Mouse (Mus musculus) cortical plate, adult 2 months (tissue): Measurements from ENCODE around the gene Hipk4. TPM values are rescaled to one million over a fixed set of nuclear protein-coding genes. Genes with fewer than 3 reads are reported as not detected.

Experiments
- H3K27ac ChIP-seq: fragments of 200-500 bp; 2 replicates; pipeline ENCODE4 v1.5.1; 2012; ENCODE audit warnings: low read length, control low read depth, inconsistent platforms; ENCODE audit not compliant: insufficient read depth
- H3K4me1 ChIP-seq: fragments of 200-500 bp; 2 replicates; pipeline ENCODE4 v1.6.1; 2011; ENCODE audit warnings: low read length; ENCODE audit not compliant: control insufficient read depth, insufficient read depth
- H3K4me3 ChIP-seq: fragments of 200-500 bp; 2 replicates; pipeline ENCODE4 v1.5.1; 2011; ENCODE audit warnings: mild to moderate bottlenecking, low read length, control low read depth; ENCODE audit not compliant: insufficient read depth
- CTCF ChIP-seq: fragments of 200-500 bp; IDR thresholded peaks from 2 replicates; pipeline ENCODE4 v1.5.1; 2011; ENCODE audit warnings: mild to moderate bottlenecking, control low read depth, low read length; ENCODE audit not compliant: insufficient read depth; ENCODE audit errors: extremely low read depth
- POLR2A ChIP-seq: fragments of 200-500 bp; IDR thresholded peaks from 2 replicates; pipeline ENCODE4 v1.6.1; 2011; ENCODE audit warnings: mild to moderate bottlenecking, low read length, control low read depth; ENCODE audit not compliant: insufficient read depth; ENCODE audit errors: extremely low read depth
- polyA plus RNA-seq: library from polyadenylated mRNA; depleted of rRNA; stranded (reverse); fragments of >200 nt; gene quantifications from 2 replicates; pipeline ENCODE4 v1.2.3, GENCODE M21; 2012; rRNA removed

Gene Hipk4
- polyA plus RNA-seq: 0.21 and 0.25 TPM in 2 replicates

- no peak within 1 kb of the TSS for H3K4me3 ChIP-seq
- no peak for TF ChIP-seq CTCF
- no peak for TF ChIP-seq POLR2A
- 0 out of 2 replicates have a peak, but pooled peaks cover 1% of the 10 kb centered on the region for H3K4me1 ChIP-seq
- no peak within 1 kb of the TSS for H3K27ac ChIP-seq
Observed at GRCm38 (mm10) chr7:27522967-27523366, at the start of gene Hipk4. Gene Hipk4, plus strand, starts transcription at chr7:27523267.

GRCm38 (mm10) chr7:27473835-27474489, 49.1 kb upstream of the Hipk4 start:
- no peaks in the 10 kb centered on the region for H3K4me1 ChIP-seq
- peak overlapping the region; percentile 63 for H3K27ac ChIP-seq
- TF ChIP-seq POLR2A: no peak
- no peak for TF ChIP-seq CTCF
- peak overlapping the region; percentile 60 for H3K4me3 ChIP-seq

- H3K27ac ChIP-seq: no peak overlapping the region
- H3K4me3 ChIP-seq: peak overlapping the region; percentile 60
- 0 out of 2 replicates have a peak, but pooled peaks have one; percentile 4 for TF ChIP-seq POLR2A
- TF ChIP-seq CTCF: peak; percentile 61
- no peaks in the 10 kb centered on the region for H3K4me1 ChIP-seq
Observed at GRCm38 (mm10) chr7:27474490-27474954, 48.5 kb upstream of the Hipk4 start.

GRCm38 (mm10) chr7:27475596-27475995, 47.5 kb upstream of the Hipk4 start:
- Histone ChIP-seq H3K4me3 (no peak overlapping the region), H3K27ac (no peak overlapping the region), H3K4me1 (no peaks in the 10 kb centered on the region)
- no peak for TF ChIP-seq CTCF
- TF ChIP-seq POLR2A: no peak

GRCm38 (mm10) chr7:27476098-27476635, 46.9 kb upstream of the Hipk4 start:
- H3K4me1 ChIP-seq: no peaks in the 10 kb centered on the region
- no peak overlapping the region for H3K27ac ChIP-seq
- TF ChIP-seq POLR2A (no peak), CTCF (no peak)
- H3K4me3 ChIP-seq: no peak overlapping the region

GRCm38 (mm10) chr7:27478561-27478960, 44.5 kb upstream of the Hipk4 start:
- no peaks in the 10 kb centered on the region for H3K4me1 ChIP-seq
- TF ChIP-seq CTCF (no peak), POLR2A (no peak)
- H3K4me3 ChIP-seq: no peak overlapping the region
- no peak overlapping the region for H3K27ac ChIP-seq

GRCm38 (mm10) chr7:27479750-27480149, 43.3 kb upstream of the Hipk4 start:
- Histone ChIP-seq H3K4me1 (no peaks in the 10 kb centered on the region), H3K27ac (no peak overlapping the region), H3K4me3 (no peak overlapping the region)
- no peak for TF ChIP-seq POLR2A
- TF ChIP-seq CTCF: no peak

- H3K4me3 ChIP-seq: no peak overlapping the region
- H3K4me1 ChIP-seq: no peaks in the 10 kb centered on the region
- no peak overlapping the region for H3K27ac ChIP-seq
- TF ChIP-seq CTCF: no peak
- TF ChIP-seq POLR2A: no peak
Observed at GRCm38 (mm10) chr7:27480506-27480905, 42.6 kb upstream of the Hipk4 start.

GRCm38 (mm10) chr7:27480927-27481626, 42.0 kb upstream of the Hipk4 start:
- peak overlapping the region; percentile 40 for H3K4me3 ChIP-seq
- H3K4me1 ChIP-seq: no peaks in the 10 kb centered on the region
- H3K27ac ChIP-seq: no peak overlapping the region
- TF ChIP-seq CTCF (no peak), POLR2A (no peak)

GRCm38 (mm10) chr7:27481627-27481969, 41.5 kb upstream of the Hipk4 start:
- Histone ChIP-seq H3K4me3 (peak overlapping the region; percentile 40), H3K4me1 (no peaks in the 10 kb centered on the region), H3K27ac (peak overlapping the region; percentile 10; the same call in 1 of the 2 replicates)
- TF ChIP-seq POLR2A (peak; percentile 37; the same call in 1 of the 2 replicates), CTCF (no peak)

- Histone ChIP-seq H3K4me3 (no peak overlapping the region), H3K27ac (no peak overlapping the region)
Observed at GRCm38 (mm10) chr7:27483860-27484259, 39.2 kb upstream of the Hipk4 start.

More at GRCm38 (mm10) chr7:27483860-27484259, 39.2 kb upstream of the Hipk4 start:
- H3K4me1 ChIP-seq: no peaks in the 10 kb centered on the region; the same call in 1 of the 2 replicates
- TF ChIP-seq CTCF (no peak), POLR2A (no peak)
